Mouse (Mus musculus): ENCODE results near the gene Dnajb3. TPM values are rescaled to one million over a fixed set of nuclear protein-coding genes. Genes with fewer than 3 reads are reported as not detected.

The Dnajb3 gene
- total and polyA plus RNA-seq, 2 experiments from 2014 or later, result 6.6 to 12.4 TPM

GRCm38 (mm10) chr1:88231803-88232499 lies 26.4 kb upstream of the Dnajb3 start:
- Histone ChIP-seq H3K27ac (ENCODE audit: low read depth, low read length) (no peak overlapping the region), H3K4me2 (ENCODE audit: low read depth) (no peak overlapping the region), H3K9me3 (ENCODE audit: low read length) (peaks cover 98% of the 10 kb centered on the region), H3K4me3 (ENCODE audit: low read depth, low read length) (no peak overlapping the region), H3K9ac (no peak overlapping the region), H3K4me1 (ENCODE audit: insufficient read depth) (no peaks in the 10 kb centered on the region), H3K36me3 (ENCODE audit: insufficient read depth) (no peaks in the 10 kb centered on the region), H3K27me3 (ENCODE audit: insufficient read depth, low read length) (no peaks in the 10 kb centered on the region)
- 67% methylated on average over 7 of the region's 7 CpGs for WGBS
- no peak for TF ChIP-seq CTCF (IDR thresholded peaks at IDR 0.05; ENCODE audit: low read depth)
- ATAC-seq, result no peak
- no peak for DNase-seq

DNA sequence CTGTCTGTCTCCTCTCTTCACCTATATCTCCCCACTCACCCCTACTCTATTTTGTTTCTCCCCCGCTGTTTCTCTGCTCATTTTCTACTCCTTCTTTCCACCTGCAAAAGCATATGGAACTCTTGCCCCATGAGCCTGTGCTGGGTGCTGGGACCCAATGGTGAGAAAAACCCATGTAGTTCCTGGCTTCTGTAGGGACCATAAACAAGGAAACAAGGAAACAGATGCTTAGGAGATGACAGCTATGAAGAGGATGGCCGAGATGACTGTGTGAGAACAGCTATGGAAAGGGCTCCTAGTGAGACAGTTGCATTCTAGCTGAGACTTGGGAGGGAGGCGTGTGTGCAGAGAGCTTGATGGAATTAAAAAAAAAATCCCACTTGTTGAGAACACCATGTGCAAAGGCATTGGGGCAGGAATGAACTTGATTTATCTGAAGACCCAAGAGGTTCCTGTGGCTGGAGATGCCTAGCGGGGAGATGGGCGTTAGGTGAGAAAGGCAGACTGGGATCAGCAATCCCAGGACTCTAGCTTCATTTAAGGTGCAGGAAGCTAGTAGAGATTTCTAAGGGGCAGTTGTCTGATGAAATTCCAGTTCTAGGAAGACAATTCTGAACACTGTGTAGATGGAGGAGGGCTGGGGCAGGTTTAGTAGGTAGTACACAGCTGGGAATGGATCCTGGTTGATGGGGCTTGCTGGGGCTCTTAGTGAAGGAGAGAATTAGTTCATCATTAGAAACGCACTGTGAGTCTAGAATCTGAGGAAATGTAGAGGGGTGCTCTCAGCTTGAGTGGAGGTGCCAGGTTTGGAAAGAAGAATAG lies 25.6 kb upstream of the Dnajb3 start:
- ATAC-seq (no peak), DNase-seq (no peak)
- peaks cover 100% of the 10 kb centered on the region for H3K9me3 ChIP-seq (ENCODE audit: low read length)
- no peak for TF ChIP-seq CTCF (IDR thresholded peaks at IDR 0.05; ENCODE audit: low read depth)
- no peak overlapping the region for H3K4me3 ChIP-seq (ENCODE audit: low read depth, low read length)
- H3K9ac ChIP-seq, result no peak overlapping the region
- no peaks in the 10 kb centered on the region for H3K4me1 ChIP-seq (ENCODE audit: insufficient read depth)
- no peak overlapping the region for H3K4me2 ChIP-seq (ENCODE audit: low read depth)
- no peak overlapping the region for H3K27ac ChIP-seq (ENCODE audit: low read depth, low read length)
- H3K36me3 ChIP-seq (ENCODE audit: insufficient read depth), result no peaks in the 10 kb centered on the region
- H3K27me3 ChIP-seq (ENCODE audit: insufficient read depth, low read length), result no peaks in the 10 kb centered on the region
- WGBS, result 80% methylated on average over 6 of the region's 6 CpGs

GRCm38 (mm10) chr1:88230421-88230820 lies 24.8 kb upstream of the Dnajb3 start:
- DNase-seq (no peak), ATAC-seq (no peak)
- H3K4me1 ChIP-seq (ENCODE audit: insufficient read depth), result no peaks in the 10 kb centered on the region
- no peaks in the 10 kb centered on the region for H3K36me3 ChIP-seq (ENCODE audit: insufficient read depth)
- no peak overlapping the region for H3K4me3 ChIP-seq (ENCODE audit: low read depth, low read length)
- no peak overlapping the region for H3K9ac ChIP-seq
- 74% methylated on average over 7 of the region's 7 CpGs for WGBS
- H3K27me3 ChIP-seq (ENCODE audit: insufficient read depth, low read length), result no peaks in the 10 kb centered on the region
- peaks cover 100% of the 10 kb centered on the region for H3K9me3 ChIP-seq (ENCODE audit: low read length)
- no peak overlapping the region for H3K27ac ChIP-seq (ENCODE audit: low read depth, low read length)
- no peak overlapping the region for H3K4me2 ChIP-seq (ENCODE audit: low read depth)
- no peak for TF ChIP-seq CTCF (IDR thresholded peaks at IDR 0.05; ENCODE audit: low read depth)

GRCm38 (mm10) chr1:88229986-88230385 lies 24.4 kb upstream of the Dnajb3 start:
- H3K4me2 ChIP-seq (ENCODE audit: low read depth), result no peak overlapping the region
- H3K36me3 ChIP-seq (ENCODE audit: insufficient read depth), result no peaks in the 10 kb centered on the region
- ATAC-seq, result no peak
- no peaks in the 10 kb centered on the region for H3K27me3 ChIP-seq (ENCODE audit: insufficient read depth, low read length)
- 88% methylated on average over 5 of the region's 5 CpGs for WGBS
- no peaks in the 10 kb centered on the region for H3K4me1 ChIP-seq (ENCODE audit: insufficient read depth)
- DNase-seq, result no peak
- H3K9ac ChIP-seq, result no peak overlapping the region
- H3K9me3 ChIP-seq (ENCODE audit: low read length), result peaks cover 97% of the 10 kb centered on the region
- no peak for TF ChIP-seq CTCF (IDR thresholded peaks at IDR 0.05; ENCODE audit: low read depth)
- H3K4me3 ChIP-seq (ENCODE audit: low read depth, low read length), result no peak overlapping the region
- no peak overlapping the region for H3K27ac ChIP-seq (ENCODE audit: low read depth, low read length)

- no peak overlapping the region for H3K27ac ChIP-seq (ENCODE audit: low read depth, low read length)
- H3K9me3 ChIP-seq (ENCODE audit: low read length), result peaks cover 93% of the 10 kb centered on the region
- H3K9ac ChIP-seq, result no peak overlapping the region
- WGBS, result 80% methylated on average over 3 of the region's 3 CpGs
- TF ChIP-seq CTCF (IDR thresholded peaks at IDR 0.05; ENCODE audit: low read depth), result no peak
- DNase-seq (no peak), ATAC-seq (no peak)
- no peaks in the 10 kb centered on the region for H3K36me3 ChIP-seq (ENCODE audit: insufficient read depth)
- no peak overlapping the region for H3K4me2 ChIP-seq (ENCODE audit: low read depth)
- no peaks in the 10 kb centered on the region for H3K4me1 ChIP-seq (ENCODE audit: insufficient read depth)
- H3K4me3 ChIP-seq (ENCODE audit: low read depth, low read length), result no peak overlapping the region
- no peaks in the 10 kb centered on the region for H3K27me3 ChIP-seq (ENCODE audit: insufficient read depth, low read length)
Measured at GRCm38 (mm10) chr1:88229566-88229965, 24.0 kb upstream of the Dnajb3 start.

DNA sequence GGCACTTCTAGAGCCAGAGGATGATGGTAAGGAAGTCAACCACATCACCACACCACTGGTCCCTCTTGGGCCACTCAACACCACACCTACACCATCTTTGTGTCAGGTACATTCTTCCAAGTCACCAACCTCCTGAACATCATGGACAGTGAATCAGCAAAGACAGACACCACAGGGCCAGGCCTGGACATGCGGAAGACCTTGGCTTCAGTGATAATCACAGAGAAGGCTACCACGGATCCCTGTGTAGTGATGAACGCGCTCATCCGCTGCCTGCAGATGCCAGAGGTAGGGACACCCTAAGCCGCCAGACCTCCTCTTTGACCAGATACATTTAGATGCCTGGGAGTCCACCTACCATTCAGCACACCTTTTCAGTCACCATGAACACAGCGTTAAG lies 22.5 kb upstream of the Dnajb3 start:
- WGBS, result 72% methylated on average over 7 of the region's 7 CpGs
- no peaks in the 10 kb centered on the region for H3K36me3 ChIP-seq (ENCODE audit: insufficient read depth)
- H3K27me3 ChIP-seq (ENCODE audit: insufficient read depth, low read length), result no peaks in the 10 kb centered on the region
- no peak for DNase-seq
- no peaks in the 10 kb centered on the region for H3K4me1 ChIP-seq (ENCODE audit: insufficient read depth)
- TF ChIP-seq CTCF (IDR thresholded peaks at IDR 0.05; ENCODE audit: low read depth), result no peak
- no peak overlapping the region for H3K4me3 ChIP-seq (ENCODE audit: low read depth, low read length)
- H3K9me3 ChIP-seq (ENCODE audit: low read length), result peaks cover 79% of the 10 kb centered on the region
- H3K9ac ChIP-seq, result no peak overlapping the region
- H3K4me2 ChIP-seq (ENCODE audit: low read depth), result no peak overlapping the region
- H3K27ac ChIP-seq (ENCODE audit: low read depth, low read length), result no peak overlapping the region
- no peak for ATAC-seq

DNA sequence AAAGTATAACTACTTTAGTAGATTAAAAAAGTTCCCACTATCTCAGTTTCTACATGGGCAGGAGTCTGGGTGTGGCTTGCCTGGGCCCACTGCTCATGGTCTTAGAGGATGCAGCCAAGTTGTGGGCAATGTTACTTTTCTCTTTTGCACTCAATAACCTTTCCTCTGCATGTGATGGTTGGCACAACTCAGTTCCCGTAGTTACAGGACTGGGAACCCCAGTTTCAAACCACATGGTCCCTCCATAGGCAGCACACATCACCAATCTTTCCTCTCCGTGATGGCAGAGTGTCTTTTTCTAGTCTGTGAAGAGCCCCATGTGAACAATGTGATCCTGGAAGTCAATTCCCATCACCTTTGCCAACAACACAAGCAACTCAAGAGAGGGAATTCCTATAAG lies 21.9 kb upstream of the Dnajb3 start:
- Histone ChIP-seq H3K4me3 (ENCODE audit: low read depth, low read length) (no peak overlapping the region), H3K36me3 (ENCODE audit: insufficient read depth) (no peaks in the 10 kb centered on the region), H3K4me1 (ENCODE audit: insufficient read depth) (no peaks in the 10 kb centered on the region), H3K27me3 (ENCODE audit: insufficient read depth, low read length) (no peaks in the 10 kb centered on the region), H3K4me2 (ENCODE audit: low read depth) (no peak overlapping the region), H3K9me3 (ENCODE audit: low read length) (peaks cover 72% of the 10 kb centered on the region), H3K27ac (ENCODE audit: low read depth, low read length) (no peak overlapping the region), H3K9ac (no peak overlapping the region)
- 60% methylated on average over 2 of the region's 2 CpGs for WGBS
- no peak for DNase-seq
- ATAC-seq, result no peak
- no peak for TF ChIP-seq CTCF (IDR thresholded peaks at IDR 0.05; ENCODE audit: low read depth)
